Mouse (Mus musculus): ENCODE data around the gene Pan2.

DNA sequence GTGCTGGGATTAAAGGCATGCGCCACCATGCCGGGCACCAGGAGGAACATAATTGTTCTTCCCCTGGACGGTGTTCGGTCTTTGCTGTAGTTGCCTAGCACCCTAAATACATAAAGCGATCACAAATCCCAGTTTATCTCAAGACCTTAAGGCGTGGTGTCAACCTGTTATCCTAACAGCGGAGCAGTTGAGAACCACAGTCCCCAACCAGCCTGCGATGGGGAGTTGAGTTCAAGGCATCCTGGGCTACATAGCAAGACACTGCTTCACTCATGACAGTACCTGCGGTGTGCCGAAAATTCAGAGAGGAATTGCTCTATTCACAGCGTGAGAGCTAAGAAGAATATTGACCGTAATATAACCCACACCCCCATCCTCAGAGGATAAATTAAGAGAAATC, 18.5 kb downstream of the Pan2 start:
- TF ChIP-seq TAL1 (IDR thresholded peaks at IDR 0.05; ENCODE audit: low read length) (no peak), GATA1 (IDR thresholded peaks at IDR 0.05; ENCODE audit: low read length) (no peak)

All from erythroblast, embryonic 14.5 days (primary cell).